Mouse (Mus musculus): Measurements from ENCODE around the gene Upf3b.

- TF ChIP-seq CTCF (IDR thresholded peaks at IDR 0.05; ENCODE audit: borderline replicate concordance, control insufficient read depth, extremely low read depth, insufficient read depth, low read length, poor library complexity) (no peak), POLR2A (IDR thresholded peaks at IDR 0.05; ENCODE audit: control insufficient read depth, extremely low read depth, insufficient read depth, low read length, poor library complexity) (no peak)
Measured at GRCm38 (mm10) chrX:37085665-37086064, 24.5 kb downstream of the Upf3b start.
